Mouse (Mus musculus): ENCODE results near the gene Gm732. TPM values are rescaled to one million over a fixed set of nuclear protein-coding genes. Genes with fewer than 3 reads are reported as not detected.

The Gm732 gene
- polyA plus RNA-seq (2015; fragmentation: Nextera tagmentation; extraction: Ambion mirVana) = not detected in 2 replicates

- no peak within 1 kb of the TSS for H3K9ac ChIP-seq (ENCODE audit: low read depth, low read length)
Observed at GRCm38 (mm10) chrX:107948365-107948764, at the start of gene Gm732. Gene Gm732 (minus strand): TSS chrX:107948465.

More at GRCm38 (mm10) chrX:107948365-107948764, at the start of gene Gm732:
- H3K4me2 ChIP-seq (ENCODE audit: low read length) = no peak within 1 kb of the TSS
- no peaks in the 10 kb centered on the region for H3K27me3 ChIP-seq (ENCODE audit: insufficient read depth, low read length)
- DNase-seq (ENCODE audit: low spot score) (no peak), ATAC-seq (replicated peaks; ENCODE audit: low FRiP score, low read depth) (no peak)
- H3K4me3 ChIP-seq (replicated peaks; ENCODE audit: low read depth, low read length) = no peak within 1 kb of the TSS
- no peaks in the 10 kb centered on the region for H3K36me3 ChIP-seq (ENCODE audit: insufficient read depth, low read length)
- 73% methylated on average over 1 of the region's 1 CpGs for WGBS
- H3K9me3 ChIP-seq (replicated peaks; ENCODE audit: low read length) = no peaks in the 10 kb centered on the region
- no peaks in the 10 kb centered on the region for H3K4me1 ChIP-seq (replicated peaks; ENCODE audit: insufficient read depth, low read length)
- no peak within 1 kb of the TSS for H3K27ac ChIP-seq
- no peak for TF ChIP-seq CTCF (IDR thresholded peaks at IDR 0.05; ENCODE audit: low read depth)

Other genes starting within 250 kb of the Gm732 start
- 0.26 TPM in 1 of 2 replicates, not detected in the other for gene Tent5d, start 155.9 kb downstream of the Gm732 start, polyA plus RNA-seq (2015; fragmentation: Nextera tagmentation; extraction: Ambion mirVana)
- gene 2610002M06Rik, start 132.1 kb downstream of the Gm732 start, polyA plus RNA-seq (2015; fragmentation: Nextera tagmentation; extraction: Ambion mirVana) = 12.0 and 12.3 TPM in 2 replicates